Mouse (Mus musculus): ENCODE data around the gene Fignl2.
"Not testable (repeated sequence)": the region's sequence is repeated elsewhere in the genome, so short reads cannot be mapped to it uniquely, and the experiment has no call there.

The Fignl2 gene

GRCm38 (mm10) chr15:101077813-101078730, at the start of gene Fignl2:
Gene Fignl2 (minus strand): TSS chr15:101078567.
- peak; percentile 97 for DNase-seq

- peak; percentile 99 for DNase-seq
Measured at GRCm38 (mm10) chr15:101126876-101127544, 48.6 kb upstream of the Fignl2 start.

- DNase-seq: peak; percentile 92
Measured at GRCm38 (mm10) chr15:101125561-101125960, 47.2 kb upstream of the Fignl2 start.

GRCm38 (mm10) chr15:101123202-101123601, 44.8 kb upstream of the Fignl2 start:
- peak; percentile 98 for DNase-seq

- no peak for DNase-seq
Measured at GRCm38 (mm10) chr15:101122290-101122589, 43.9 kb upstream of the Fignl2 start.

GRCm38 (mm10) chr15:101121411-101122289, 43.3 kb upstream of the Fignl2 start:
- DNase-seq: peak; percentile 94

- DNase-seq: no peak
Measured at GRCm38 (mm10) chr15:101118399-101119125, 40.2 kb upstream of the Fignl2 start.

GRCm38 (mm10) chr15:101115511-101116110, 37.2 kb upstream of the Fignl2 start, which contains the start of gene Ankrd33:
Gene Ankrd33 (plus strand): TSS chr15:101115755.
- DNase-seq: peak; percentile 91

- not testable (repeated sequence) for DNase-seq
Measured at GRCm38 (mm10) chr15:101113778-101114177, 35.4 kb upstream of the Fignl2 start.

GRCm38 (mm10) chr15:101113176-101113575, 34.8 kb upstream of the Fignl2 start:
- DNase-seq: peak; percentile 98

GRCm38 (mm10) chr15:101107906-101108671, 29.7 kb upstream of the Fignl2 start:
- peak; percentile 94 for DNase-seq

- DNase-seq: no peak
Measured at GRCm38 (mm10) chr15:101106011-101106410, 27.6 kb upstream of the Fignl2 start.

- peak; percentile 98 for DNase-seq
Measured at GRCm38 (mm10) chr15:101105496-101105994, 27.2 kb upstream of the Fignl2 start.

- peak; percentile 87 for DNase-seq
Measured at GRCm38 (mm10) chr15:101103605-101104304, 25.4 kb upstream of the Fignl2 start.

- DNase-seq: no peak
Measured at GRCm38 (mm10) chr15:101100996-101101395, 22.6 kb upstream of the Fignl2 start.

GRCm38 (mm10) chr15:101097985-101098651, 19.8 kb upstream of the Fignl2 start:
- peak; percentile 93 for DNase-seq

GRCm38 (mm10) chr15:101095392-101095791, 17.0 kb upstream of the Fignl2 start:
- DNase-seq: peak; percentile 87

GRCm38 (mm10) chr15:101094979-101095378, 16.6 kb upstream of the Fignl2 start:
- DNase-seq: no peak

GRCm38 (mm10) chr15:101093988-101094387, 15.6 kb upstream of the Fignl2 start:
- no peak for DNase-seq

Data from heart, adult 11 months (tissue).